Mouse (Mus musculus) ES-E14 (cell line): ENCODE results near the gene Catsperg1.

Experiments
- CHD2 ChIP-seq: IDR thresholded peaks from 2 replicates; pipeline ENCODE4 v1.6.1; 2014; ENCODE audit warnings: mild to moderate bottlenecking, low read depth, low read length, inconsistent platforms
- HCFC1 ChIP-seq: IDR thresholded peaks from 2 replicates; pipeline ENCODE4 v1.6.1; 2012; ENCODE audit warnings: low read length, inconsistent platforms, borderline replicate concordance; ENCODE audit not compliant: insufficient read depth
- MAFK ChIP-seq: IDR thresholded peaks from 2 replicates; pipeline ENCODE4 v1.6.1; 2014; ENCODE audit warnings: mild to moderate bottlenecking, low read depth, low read length, inconsistent platforms; ENCODE audit not compliant: insufficient read depth
- ZC3H11A ChIP-seq: IDR thresholded peaks from 2 replicates; pipeline ENCODE4 v1.6.1; 2012; ENCODE audit warnings: low read depth, mild to moderate bottlenecking, inconsistent platforms, low read length, borderline replicate concordance
- ZNF384 ChIP-seq: IDR thresholded peaks from 2 replicates; pipeline ENCODE4 v1.6.1; 2012; ENCODE audit warnings: low read depth, low read length, inconsistent platforms

- TF ChIP-seq ZC3H11A = no peak
- no peak for TF ChIP-seq CHD2
- no peak for TF ChIP-seq ZNF384
- no peak for TF ChIP-seq HCFC1
- TF ChIP-seq MAFK = no peak
Measured at GRCm38 (mm10) chr7:29255875-29256274, 42.0 kb upstream of the Catsperg1 start.
